Mouse (Mus musculus) brain, adult 2 months (tissue): ENCODE data around the gene Iqcj.

Experiments
- DNase-seq: peaks from one replicate; pipeline ENCODE4 v3.0.0; 2011; ENCODE audit warnings: low read depth, low spot score

Gene Iqcj

DNA sequence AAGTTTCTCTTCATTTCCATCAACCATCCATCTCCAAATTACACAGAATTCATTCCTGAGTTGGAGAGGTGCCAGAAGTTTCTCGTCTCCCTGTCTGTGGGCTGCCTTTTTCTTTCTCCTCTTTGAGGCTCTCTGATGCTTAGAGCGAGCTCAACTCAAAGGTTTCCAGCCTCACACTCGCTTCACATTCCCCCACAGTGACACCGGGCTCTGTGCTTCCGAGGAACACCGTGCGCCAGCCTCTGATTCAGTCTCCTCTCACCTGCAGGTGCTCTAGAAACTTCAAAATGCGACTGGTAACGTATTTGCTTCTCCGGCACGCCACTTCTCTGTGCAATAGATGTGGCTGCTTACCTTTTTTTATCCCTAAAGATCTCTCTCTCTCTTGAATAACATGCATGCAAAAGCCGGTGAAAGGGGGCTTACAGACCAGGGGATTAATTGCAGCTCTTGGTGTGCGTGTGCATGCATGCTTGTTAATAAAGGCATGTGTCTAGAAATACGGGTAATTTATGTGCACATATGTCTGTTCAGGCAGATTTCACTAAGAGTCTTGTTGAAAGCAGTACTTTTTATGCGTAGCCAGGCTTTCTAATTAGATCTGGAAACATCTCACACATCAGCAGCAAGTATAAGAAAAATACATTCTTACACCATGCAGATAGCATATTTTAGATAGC lies at the start of gene Iqcj, which contains the start of gene Iqschfp:
Iqcj (plus strand) TSS at position 195 of the 680 bp plus-strand sequence.
Iqschfp (plus strand) TSS at position 207 of the 680 bp plus-strand sequence.
- peak; percentile 67 for DNase-seq

DNA sequence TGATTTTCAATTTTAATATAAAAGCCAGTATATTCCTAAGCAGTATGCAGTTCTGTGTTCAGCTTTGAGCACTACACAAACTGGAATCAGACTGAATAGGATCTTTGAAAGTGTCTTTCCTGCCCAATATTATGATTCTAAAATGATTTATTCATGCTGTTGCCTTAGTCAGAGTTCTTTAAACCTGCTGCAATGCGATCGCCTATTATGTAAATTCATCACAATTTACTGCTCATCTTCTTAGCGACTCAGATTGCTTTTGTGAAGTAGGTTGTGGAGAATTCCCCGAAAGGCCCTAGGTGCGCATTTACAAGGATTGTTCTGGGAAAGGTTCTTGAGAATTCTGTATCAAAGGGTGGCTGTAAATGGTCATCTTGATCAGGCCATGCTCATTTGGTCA lies 39.6 kb upstream of the Iqcj start:
- peak; percentile 9 for DNase-seq

DNA sequence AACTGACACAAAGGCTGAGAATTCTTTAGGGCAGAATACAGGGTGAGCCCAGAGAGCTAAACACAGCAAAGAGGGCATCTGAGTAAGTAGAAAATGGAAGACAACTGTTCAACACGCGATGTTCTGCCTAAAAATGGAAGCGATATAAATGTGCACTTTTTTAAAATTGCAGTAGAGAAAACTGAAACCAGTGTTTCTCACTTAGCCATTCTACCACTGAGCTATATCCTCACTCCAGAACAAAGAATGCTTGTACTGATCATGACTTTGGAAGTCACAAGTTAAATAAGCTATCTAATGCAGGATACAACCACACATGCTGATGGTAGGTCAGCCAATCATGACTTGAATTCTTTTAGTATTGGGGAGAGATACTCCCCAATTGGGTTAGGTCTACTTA lies 30.5 kb upstream of the Iqcj start:
- DNase-seq = peak; percentile 4

DNA sequence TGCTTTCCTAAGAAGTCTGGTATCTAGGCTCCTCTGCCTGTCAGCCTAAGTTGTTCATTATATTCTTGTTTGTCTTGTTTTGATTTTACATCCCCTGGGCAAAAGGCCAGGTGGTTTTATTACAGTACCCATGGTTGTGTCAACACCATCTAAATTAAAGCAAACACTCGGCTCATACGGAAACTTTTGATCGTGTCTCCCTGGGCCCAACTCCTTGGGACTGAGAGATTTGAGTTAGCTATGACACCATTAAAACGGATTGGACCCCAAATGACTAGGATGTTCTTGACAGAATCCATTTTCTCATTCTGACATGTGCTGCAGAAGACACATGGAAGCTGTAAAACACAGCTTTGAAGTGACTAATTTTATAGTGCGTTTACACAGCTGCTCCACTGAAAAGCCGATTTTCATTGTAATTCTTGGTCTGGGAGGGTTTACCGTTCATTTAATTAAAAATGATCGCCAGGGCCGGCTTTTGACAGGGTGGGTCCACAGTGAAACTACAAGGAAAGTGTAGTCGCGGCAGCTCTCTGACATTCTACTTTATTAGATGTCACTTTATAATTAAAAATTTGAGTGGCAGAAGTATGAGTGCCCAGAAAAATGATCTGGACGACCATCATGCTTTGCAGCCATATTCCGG lies 24.5 kb upstream of the Iqcj start:
- DNase-seq = no peak

DNA sequence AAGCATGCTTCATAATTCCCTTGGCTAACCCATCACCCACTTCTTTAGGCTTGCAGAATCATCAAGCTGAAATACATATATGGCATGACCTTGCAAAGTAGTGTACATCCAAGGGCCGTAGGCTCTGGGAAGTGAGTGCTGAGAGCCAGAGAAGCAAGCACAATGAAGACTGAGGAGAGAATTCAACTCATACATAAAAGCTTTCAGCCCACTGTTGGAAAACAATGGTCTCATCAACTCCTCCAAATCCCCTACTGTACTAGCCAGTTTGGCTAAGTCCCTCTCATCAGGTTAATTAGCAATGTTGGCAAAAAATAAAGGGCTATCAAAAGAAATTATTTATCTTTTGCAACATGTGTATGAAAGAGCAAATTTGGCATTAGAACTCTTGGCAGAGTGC lies 22.6 kb upstream of the Iqcj start:
- no peak for DNase-seq

DNA sequence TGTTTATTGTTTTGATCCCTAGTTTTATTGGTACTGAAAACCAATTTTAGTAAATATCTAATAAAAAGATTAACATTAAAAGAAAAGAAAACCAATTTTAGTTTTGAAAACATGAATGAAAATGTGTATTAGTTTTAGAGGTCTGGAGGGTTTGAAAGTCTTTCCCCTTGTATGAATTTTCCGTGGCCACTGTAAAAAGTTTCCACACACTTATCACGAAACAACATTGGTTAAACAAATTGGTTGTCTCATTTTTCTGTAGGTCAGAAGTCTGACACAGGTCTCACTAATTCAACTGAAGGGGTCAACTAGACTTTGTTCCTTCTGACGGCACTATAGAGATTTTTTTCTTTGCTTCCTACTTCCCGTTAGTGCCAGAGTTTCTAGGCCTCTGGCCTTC lies 14.8 kb upstream of the Iqcj start:
- DNase-seq = no peak

DNA sequence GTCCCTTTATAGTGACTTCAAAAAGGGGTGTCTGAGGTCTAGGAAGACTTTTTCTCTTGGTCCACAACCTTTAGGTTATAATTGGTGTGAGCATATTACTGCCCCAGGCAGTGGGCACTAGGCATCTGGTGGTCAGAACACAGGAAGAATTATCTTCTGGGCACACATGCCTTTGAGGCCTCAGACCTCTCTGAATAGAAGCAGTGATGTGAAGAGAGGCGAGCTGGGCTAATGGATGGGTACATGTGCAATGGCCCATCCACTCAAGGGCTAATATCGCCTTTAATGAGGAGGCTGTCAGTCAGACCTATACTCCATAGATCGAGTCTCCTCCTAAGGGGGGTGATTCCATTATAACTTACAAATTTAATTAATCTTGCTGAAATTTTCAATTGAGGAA lies 7.7 kb upstream of the Iqcj start:
- DNase-seq = no peak

DNA sequence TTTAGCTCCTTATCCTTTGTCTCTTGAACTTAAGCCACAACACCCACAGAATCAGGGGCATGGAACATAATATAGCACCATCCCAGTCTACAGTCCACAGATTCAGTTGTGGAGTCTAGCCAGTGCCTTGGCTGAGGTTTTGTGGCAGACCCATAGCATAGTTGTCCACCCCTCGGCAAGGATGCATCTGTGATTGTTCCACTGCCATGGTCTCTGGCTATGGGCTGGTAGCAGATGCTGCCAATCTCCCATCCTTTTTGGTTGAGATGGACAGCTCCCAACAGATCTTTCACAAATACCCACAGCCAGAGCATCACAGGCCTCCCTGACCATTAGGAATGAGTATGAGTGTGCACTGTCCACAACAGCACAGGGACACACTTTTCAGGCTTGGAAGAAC lies 5.8 kb upstream of the Iqcj start:
- no peak for DNase-seq

DNA sequence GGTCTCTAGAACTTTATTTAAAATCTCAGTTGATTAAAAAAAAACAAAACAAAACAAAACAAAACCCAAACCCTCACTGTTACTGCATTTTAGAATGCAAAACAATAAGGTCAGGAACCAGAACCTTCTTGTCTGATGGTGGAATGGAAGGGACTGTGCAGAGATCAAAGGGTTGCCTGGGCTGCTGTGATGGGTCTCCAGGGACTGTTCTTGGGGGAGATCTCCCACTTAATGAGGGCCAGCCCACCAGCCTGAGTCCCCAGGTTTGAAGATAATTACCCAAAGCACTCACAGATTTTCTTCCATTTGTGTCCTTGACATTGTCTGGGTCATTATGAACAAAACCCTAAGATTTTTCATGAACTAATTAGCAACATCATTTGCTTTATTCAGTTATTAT lies 4.8 kb upstream of the Iqcj start:
- DNase-seq = no peak

DNA sequence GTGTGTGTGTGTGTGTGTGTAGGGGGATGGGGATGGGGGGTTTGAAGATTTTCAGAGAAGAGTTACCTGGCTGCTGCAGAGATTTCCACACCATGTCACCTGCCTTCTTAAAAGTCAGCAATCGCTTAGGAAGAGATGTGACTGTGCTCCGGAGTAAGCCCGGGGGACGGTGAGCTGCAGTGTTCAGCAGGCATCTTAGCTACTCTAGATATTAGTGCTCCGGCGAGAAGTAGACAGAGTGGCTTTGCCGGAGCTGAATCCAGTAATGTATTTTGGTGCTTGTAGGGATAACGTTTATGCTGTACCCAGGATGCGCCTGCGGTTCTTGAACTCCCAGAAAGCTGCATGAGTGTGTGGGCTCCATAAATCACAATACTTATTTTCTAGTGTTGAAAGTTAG lies 748 bp downstream of the Iqcj start:
- peak; percentile 43 for DNase-seq

DNA sequence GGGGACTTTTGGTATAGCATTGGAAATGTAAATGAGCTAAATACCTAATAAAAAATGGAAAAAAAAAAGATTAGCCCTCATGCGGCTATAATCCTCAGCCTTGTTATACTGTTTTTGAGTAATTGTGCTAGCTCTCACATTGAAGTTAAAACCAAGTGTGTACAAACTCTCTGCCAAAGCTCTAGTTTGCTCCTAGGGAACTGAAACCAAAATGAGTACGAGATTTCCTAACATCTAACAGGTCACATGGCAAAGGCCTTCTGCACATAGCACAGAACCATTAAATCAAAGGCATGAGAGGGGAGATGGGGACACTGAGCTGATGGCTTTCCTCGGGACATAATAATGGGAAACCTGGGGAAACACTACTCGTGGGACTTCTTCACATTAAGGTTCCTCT lies 10.5 kb downstream of the Iqcj start:
- DNase-seq = no peak

DNA sequence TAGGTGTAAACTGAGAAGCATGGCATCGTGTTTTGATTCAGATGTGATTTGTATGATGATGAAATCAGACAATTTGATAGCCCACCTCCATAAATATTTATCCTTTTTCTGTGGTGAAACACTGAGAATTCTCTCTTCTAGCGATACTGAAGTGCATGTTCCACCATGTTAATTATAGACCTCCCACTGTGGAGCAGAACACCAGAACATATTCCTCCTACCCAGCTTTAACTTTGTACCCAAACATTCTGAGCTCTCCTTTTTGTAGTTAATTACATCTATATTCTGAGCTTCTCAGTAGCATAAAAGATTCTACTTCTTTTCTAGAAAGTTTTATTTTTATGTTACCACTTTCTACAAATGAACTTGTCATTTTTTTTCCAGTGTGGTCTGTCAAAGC lies 16.6 kb downstream of the Iqcj start:
- DNase-seq = peak; percentile 67

DNA sequence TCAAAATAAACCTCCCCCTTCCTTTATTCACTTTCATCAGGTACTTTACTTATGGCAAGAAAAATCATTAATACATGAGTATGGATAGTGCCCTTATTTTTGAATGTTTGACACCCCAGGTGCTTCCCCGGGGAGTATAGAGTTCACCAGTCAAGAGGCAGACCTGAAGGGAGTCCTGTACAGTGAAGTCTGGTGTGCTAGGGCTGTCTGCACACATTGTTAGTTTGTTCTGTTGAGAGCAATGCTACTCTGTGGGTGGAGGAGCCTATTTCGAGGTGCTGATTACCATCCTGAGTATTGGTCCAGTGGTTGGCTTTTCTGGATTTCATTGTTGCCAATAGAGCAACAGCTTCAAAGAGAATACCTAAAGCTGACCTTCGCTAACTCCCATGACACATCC lies 26.1 kb downstream of the Iqcj start:
- no peak for DNase-seq

DNA sequence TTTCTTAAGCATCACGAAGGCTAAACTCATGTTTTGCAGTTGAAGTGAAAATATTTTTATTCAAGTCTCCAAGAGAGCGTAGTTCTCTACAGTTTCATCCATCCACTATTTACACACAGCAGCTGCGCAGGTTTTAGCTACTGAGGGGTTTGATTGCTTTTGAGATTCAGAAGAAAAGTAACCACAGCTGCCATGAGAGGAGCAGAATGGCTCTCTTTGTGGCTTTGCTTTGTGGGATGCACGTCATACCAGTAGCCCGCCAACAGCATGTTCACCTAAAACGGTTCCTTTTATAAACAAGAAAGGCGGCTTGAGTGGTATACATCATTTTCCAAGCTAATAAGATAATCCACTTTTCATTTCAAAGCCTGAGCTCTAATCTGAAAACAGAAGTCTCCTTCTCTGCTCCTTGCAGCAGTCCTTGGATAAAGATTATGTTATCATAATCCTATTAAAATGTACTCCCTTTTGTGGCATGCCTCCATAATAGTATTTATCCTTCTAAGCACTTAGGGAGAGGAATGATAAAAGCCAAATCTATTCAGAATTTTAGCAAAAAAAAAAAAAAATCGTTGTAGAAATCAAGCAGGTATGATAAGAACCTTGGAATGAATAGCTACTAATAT lies 26.7 kb downstream of the Iqcj start:
- DNase-seq = peak; percentile 13

DNA sequence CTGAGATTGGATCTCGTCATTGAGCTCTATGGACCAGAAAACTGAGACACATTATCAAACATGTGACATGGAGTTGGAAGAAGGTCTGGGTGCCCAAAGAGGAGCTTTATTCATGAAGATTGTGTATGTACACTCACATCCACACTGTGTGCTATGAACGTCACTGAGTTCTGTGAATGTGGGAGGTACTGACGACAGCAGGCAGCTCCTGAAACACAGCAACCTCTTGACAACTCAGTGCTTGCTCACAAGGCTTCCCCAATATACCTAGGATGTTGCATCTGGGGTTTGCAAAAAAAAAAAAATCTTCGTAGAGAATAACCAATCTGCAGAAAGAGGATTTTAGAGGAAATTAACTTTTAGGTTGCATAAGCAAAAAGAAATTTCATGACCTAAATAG lies 31.1 kb downstream of the Iqcj start:
- DNase-seq = peak; percentile 62

DNA sequence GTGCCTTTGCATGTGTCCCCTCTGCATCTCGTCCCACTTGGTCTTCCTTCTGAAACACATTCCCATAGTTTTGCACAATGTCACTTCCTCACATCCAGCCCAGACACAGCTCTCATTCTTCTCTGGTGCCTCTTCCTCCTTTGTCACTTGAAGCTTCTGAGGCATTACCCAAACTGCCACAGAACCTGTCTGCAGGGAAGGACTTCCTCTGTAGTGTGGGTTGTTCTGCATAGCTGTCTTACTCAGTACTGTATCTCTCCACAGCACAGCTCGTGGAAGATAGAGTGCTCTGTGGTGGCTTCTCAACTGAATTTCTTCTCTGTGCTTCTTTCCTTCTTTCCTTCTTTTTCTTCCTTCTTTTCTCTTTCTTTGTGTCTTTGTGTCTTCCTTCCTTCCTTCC lies 33.4 kb downstream of the Iqcj start:
- peak; percentile 10 for DNase-seq

DNA sequence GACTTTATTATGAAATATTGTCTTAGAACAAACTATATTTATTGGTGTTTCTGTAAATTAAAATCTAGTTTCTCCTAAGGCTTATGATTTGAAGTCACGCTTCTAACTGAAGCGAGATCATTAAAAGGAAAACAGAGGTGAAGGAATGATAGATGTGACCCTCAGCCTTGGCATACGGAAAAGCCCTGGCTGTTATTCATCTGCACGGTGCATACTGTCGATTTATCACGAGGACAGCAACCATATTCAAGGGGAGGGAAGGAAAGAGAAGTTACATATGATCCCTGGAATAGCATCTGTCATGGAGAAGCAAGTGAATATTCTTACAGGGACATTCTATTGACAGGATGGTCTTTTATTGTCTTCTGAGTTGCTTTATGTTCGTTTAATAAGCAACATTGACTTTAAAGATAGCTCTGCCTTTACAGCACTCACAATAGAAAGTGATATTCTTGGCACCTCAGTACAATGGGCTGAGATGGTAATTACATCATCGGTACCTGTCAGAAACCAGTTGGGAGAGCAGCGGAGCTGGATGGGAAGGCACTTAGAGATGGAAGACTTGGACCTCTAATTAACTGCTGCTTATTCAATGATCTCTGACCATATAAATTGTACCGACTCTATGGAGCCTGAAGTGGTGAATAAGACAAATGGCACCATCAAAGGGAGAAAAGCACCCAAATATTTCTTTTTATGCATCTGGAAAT lies 38.6 kb downstream of the Iqcj start:
- no peak for DNase-seq

DNA sequence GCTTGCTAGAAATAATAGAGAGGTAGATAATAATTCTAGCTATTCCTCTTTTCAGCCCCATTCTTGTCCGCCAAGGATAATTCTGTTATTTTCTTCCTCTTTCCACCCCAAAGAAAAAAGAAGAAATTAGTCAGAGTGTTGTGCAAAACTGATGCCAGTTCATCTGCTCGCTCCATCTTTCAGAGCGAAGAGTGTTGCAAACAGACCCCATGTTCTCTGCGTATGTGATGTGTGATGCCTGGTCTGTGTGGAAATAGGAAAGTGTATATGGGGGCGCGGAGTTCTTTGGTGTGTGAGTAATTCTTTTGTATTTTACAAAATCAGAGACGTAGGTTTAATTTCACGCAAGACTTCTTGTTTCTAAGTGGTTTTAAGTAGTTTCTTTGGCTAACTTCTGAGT lies 39.2 kb downstream of the Iqcj start:
- DNase-seq = peak; percentile 44

DNA sequence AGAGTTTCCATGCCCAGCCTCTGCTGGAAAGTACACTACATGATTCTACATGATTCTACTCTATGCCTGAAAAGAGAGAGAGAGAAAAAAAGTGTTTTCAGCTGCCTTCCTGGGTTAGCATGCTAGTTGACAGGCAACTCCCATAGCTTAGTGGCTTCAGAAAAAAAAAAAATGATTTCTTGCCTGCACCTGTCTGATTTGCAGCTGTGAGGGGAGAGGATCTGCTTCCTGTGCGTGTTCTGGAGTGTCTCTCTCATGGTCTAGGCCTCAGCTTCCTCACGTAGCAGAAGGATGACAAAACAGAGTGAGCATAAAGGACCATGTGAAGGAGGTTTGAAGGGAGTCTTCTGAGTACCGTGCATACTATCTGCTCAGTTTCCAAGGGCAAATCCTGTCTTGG lies 39.9 kb downstream of the Iqcj start:
- no peak for DNase-seq

DNA sequence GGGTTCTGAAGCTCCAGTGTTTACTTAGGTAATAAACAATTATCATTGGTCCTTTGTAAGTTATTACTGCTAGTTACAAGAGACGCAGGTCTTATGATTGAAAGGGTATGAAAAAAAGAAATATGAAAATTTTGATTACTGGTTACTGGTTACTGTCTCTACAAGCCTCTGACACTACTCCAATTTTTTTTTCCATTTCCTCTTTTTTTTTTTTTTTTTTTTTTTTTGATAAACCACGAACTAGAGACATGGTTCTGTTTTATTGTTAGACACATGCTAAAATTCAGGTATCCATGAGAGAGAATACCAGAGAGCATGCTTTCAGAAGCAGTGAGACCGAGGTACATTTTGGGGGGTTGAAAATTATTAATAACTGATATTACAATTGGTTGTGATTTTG lies 43.8 kb downstream of the Iqcj start:
- DNase-seq = no peak

DNA sequence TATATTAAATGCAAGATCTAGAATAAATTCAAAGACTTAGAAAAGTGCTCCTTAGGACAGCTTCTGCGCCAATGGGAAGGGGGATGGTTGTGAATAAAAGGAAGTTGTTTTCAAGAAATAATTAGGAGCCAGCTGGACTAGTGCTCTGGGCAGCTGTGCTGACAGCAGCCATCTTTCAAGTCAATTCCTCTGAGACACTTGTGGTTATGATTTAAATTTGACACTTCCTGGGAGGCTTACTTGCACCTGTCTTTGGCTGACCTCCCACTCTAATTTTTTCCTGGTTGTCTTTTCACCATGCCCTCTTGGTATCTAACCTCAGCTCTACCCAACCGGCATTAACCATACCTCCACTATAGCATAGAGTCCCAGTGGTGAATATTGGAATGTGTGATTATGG lies 55.0 kb downstream of the Iqcj start:
- DNase-seq = no peak

DNA sequence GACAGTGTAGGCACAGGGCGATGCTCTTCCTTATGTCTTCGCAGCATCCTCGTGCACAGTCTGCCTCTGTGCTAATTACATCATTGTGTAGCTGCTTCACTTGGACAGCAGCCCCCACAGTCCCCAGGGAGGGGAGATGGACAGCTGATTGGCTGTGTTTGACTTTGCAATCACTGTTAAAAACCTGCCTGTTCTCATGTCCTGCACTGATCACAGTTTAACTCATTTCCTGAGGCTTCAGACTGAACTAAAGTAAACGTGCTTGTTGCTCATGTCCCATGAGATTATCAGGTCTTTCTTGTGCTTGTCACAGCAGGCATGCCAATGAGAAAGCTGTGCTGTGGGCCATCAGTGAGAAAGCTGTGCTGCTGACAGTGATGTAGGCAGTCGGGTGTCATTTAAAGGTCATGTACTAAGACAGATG lies 60.5 kb downstream of the Iqcj start:
- no peak for DNase-seq
